Mouse (Mus musculus): Measurements from ENCODE around the gene Rapgef3. TPM values are rescaled to one million over a fixed set of nuclear protein-coding genes. Genes with fewer than 3 reads are reported as not detected.

The Rapgef3 gene
- polyA plus RNA-seq, 1 experiment from 2014 or later = 7.8 TPM

GRCm38 (mm10) chr15:97748964-97749363 lies 18.8 kb downstream of the Rapgef3 start:
- no peak for ATAC-seq
- Histone ChIP-seq H3K4me3 (replicated peaks) (no peak overlapping the region), H3K4me1 (replicated peaks) (peaks cover 16% of the 10 kb centered on the region), H3K4me2 (replicated peaks) (no peak overlapping the region), H3K9ac (no peak overlapping the region), H3K9me3 (no peaks in the 10 kb centered on the region), H3K36me3 (no peaks in the 10 kb centered on the region), H3K27ac (no peak overlapping the region), H3K27me3 (replicated peaks) (no peaks in the 10 kb centered on the region)
- WGBS = 90% methylated on average over 4 of the region's 4 CpGs

GRCm38 (mm10) chr15:97748309-97748708 lies 19.5 kb downstream of the Rapgef3 start:
- ATAC-seq = no peak
- Histone ChIP-seq H3K36me3 (no peaks in the 10 kb centered on the region), H3K9me3 (no peaks in the 10 kb centered on the region), H3K4me2 (replicated peaks) (no peak overlapping the region), H3K9ac (no peak overlapping the region), H3K4me1 (replicated peaks) (peaks cover 17% of the 10 kb centered on the region), H3K27ac (no peak overlapping the region), H3K27me3 (replicated peaks) (no peaks in the 10 kb centered on the region), H3K4me3 (replicated peaks) (no peak overlapping the region)
- WGBS = 71% methylated on average over 10 of the region's 10 CpGs

- 77% methylated on average over 4 of the region's 4 CpGs for WGBS
- no peaks in the 10 kb centered on the region for H3K27me3 ChIP-seq (replicated peaks)
- no peak for ATAC-seq
Measured at GRCm38 (mm10) chr15:97747486-97747885, 20.3 kb downstream of the Rapgef3 start.

GRCm38 (mm10) chr15:97746748-97747147 lies 21.0 kb downstream of the Rapgef3 start:
- Histone ChIP-seq H3K4me2 (replicated peaks) (no peak overlapping the region), H3K9me3 (no peaks in the 10 kb centered on the region), H3K4me1 (replicated peaks) (peaks cover 17% of the 10 kb centered on the region), H3K27me3 (replicated peaks) (no peaks in the 10 kb centered on the region), H3K27ac (no peak overlapping the region), H3K4me3 (replicated peaks) (no peak overlapping the region), H3K9ac (no peak overlapping the region), H3K36me3 (no peaks in the 10 kb centered on the region)
- 93% methylated on average over 24 of the region's 24 CpGs for WGBS
- ATAC-seq = no peak

More at GRCm38 (mm10) chr15:97747486-97747885, 20.3 kb downstream of the Rapgef3 start:
- H3K36me3 ChIP-seq = no peaks in the 10 kb centered on the region
- no peak overlapping the region for H3K4me2 ChIP-seq (replicated peaks)
- no peak overlapping the region for H3K9ac ChIP-seq
- no peak overlapping the region for H3K27ac ChIP-seq
- peaks cover 17% of the 10 kb centered on the region for H3K4me1 ChIP-seq (replicated peaks)
- no peak overlapping the region for H3K4me3 ChIP-seq (replicated peaks)
- no peaks in the 10 kb centered on the region for H3K9me3 ChIP-seq

GRCm38 (mm10) chr15:97746278-97746677 lies 21.5 kb downstream of the Rapgef3 start:
- WGBS = 87% methylated on average over 10 of the region's 10 CpGs
- no peak overlapping the region for H3K4me3 ChIP-seq (replicated peaks)
- H3K4me2 ChIP-seq (replicated peaks) = no peak overlapping the region

GRCm38 (mm10) chr15:97745331-97745730 lies 22.4 kb downstream of the Rapgef3 start:
- no peaks in the 10 kb centered on the region for H3K27me3 ChIP-seq (replicated peaks)
- ATAC-seq = peak; percentile 29; the same call in 1 of the 2 replicates
- peaks cover 9% of the 10 kb centered on the region for H3K4me1 ChIP-seq (replicated peaks)
- H3K36me3 ChIP-seq = no peaks in the 10 kb centered on the region
- no peaks in the 10 kb centered on the region for H3K9me3 ChIP-seq
- WGBS = 69% methylated on average over 10 of the region's 10 CpGs
- H3K27ac ChIP-seq = no peak overlapping the region
- H3K9ac ChIP-seq = no peak overlapping the region
- no peak overlapping the region for H3K4me3 ChIP-seq (replicated peaks)
- H3K4me2 ChIP-seq (replicated peaks) = no peak overlapping the region

More at GRCm38 (mm10) chr15:97746278-97746677, 21.5 kb downstream of the Rapgef3 start:
- H3K27ac ChIP-seq = no peak overlapping the region
- no peak overlapping the region for H3K9ac ChIP-seq
- no peak for ATAC-seq
- H3K27me3 ChIP-seq (replicated peaks) = no peaks in the 10 kb centered on the region
- no peaks in the 10 kb centered on the region for H3K9me3 ChIP-seq
- peaks cover 17% of the 10 kb centered on the region for H3K4me1 ChIP-seq (replicated peaks)
- no peaks in the 10 kb centered on the region for H3K36me3 ChIP-seq

GRCm38 (mm10) chr15:97744930-97745329 lies 22.8 kb downstream of the Rapgef3 start:
- Histone ChIP-seq H3K4me1 (replicated peaks) (0 out of 2 replicates have a peak, but pooled peaks cover 5% of the 10 kb centered on the region), H3K9me3 (no peaks in the 10 kb centered on the region), H3K4me2 (replicated peaks) (no peak overlapping the region), H3K4me3 (replicated peaks) (no peak overlapping the region), H3K9ac (no peak overlapping the region), H3K27ac (no peak overlapping the region), H3K36me3 (no peaks in the 10 kb centered on the region), H3K27me3 (replicated peaks) (no peaks in the 10 kb centered on the region)
- WGBS = 45% methylated on average over 10 of the region's 10 CpGs
- peak; percentile 54 for ATAC-seq

GRCm38 (mm10) chr15:97743961-97744525 lies 23.7 kb downstream of the Rapgef3 start:
- H3K9ac ChIP-seq = no peak overlapping the region
- no peaks in the 10 kb centered on the region for H3K27me3 ChIP-seq (replicated peaks)
- H3K4me3 ChIP-seq (replicated peaks) = no peak overlapping the region
- 58% methylated on average over 12 of the region's 12 CpGs for WGBS
- H3K27ac ChIP-seq = no peak overlapping the region
- H3K9me3 ChIP-seq = no peaks in the 10 kb centered on the region
- H3K36me3 ChIP-seq = no peaks in the 10 kb centered on the region
- no peak for ATAC-seq
- H3K4me2 ChIP-seq (replicated peaks) = no peak overlapping the region
- 0 out of 2 replicates have a peak, but pooled peaks cover 5% of the 10 kb centered on the region for H3K4me1 ChIP-seq (replicated peaks)

GRCm38 (mm10) chr15:97743210-97743609 lies 24.6 kb downstream of the Rapgef3 start:
- ATAC-seq = no peak
- 83% methylated on average over 5 of the region's 5 CpGs for WGBS

GRCm38 (mm10) chr15:97742600-97742999 lies 25.2 kb downstream of the Rapgef3 start:
- Histone ChIP-seq H3K4me3 (replicated peaks) (no peak overlapping the region), H3K36me3 (no peaks in the 10 kb centered on the region), H3K4me2 (replicated peaks) (no peak overlapping the region), H3K9ac (no peak overlapping the region), H3K27ac (no peak overlapping the region), H3K9me3 (no peaks in the 10 kb centered on the region), H3K4me1 (replicated peaks) (0 out of 2 replicates have a peak, but pooled peaks cover 5% of the 10 kb centered on the region), H3K27me3 (replicated peaks) (no peaks in the 10 kb centered on the region)
- WGBS = 67% methylated on average over 4 of the region's 4 CpGs
- ATAC-seq = no peak

More at GRCm38 (mm10) chr15:97743210-97743609, 24.6 kb downstream of the Rapgef3 start:
- no peak overlapping the region for H3K4me3 ChIP-seq (replicated peaks)
- H3K9ac ChIP-seq = no peak overlapping the region
- no peak overlapping the region for H3K27ac ChIP-seq
- H3K36me3 ChIP-seq = no peaks in the 10 kb centered on the region
- 0 out of 2 replicates have a peak, but pooled peaks cover 5% of the 10 kb centered on the region for H3K4me1 ChIP-seq (replicated peaks)
- H3K4me2 ChIP-seq (replicated peaks) = no peak overlapping the region
- no peaks in the 10 kb centered on the region for H3K27me3 ChIP-seq (replicated peaks)
- H3K9me3 ChIP-seq = no peaks in the 10 kb centered on the region

GRCm38 (mm10) chr15:97742074-97742473 lies 25.7 kb downstream of the Rapgef3 start:
- H3K9me3 ChIP-seq = no peaks in the 10 kb centered on the region
- H3K4me3 ChIP-seq (replicated peaks) = no peak overlapping the region
- WGBS = 61% methylated on average over 7 of the region's 7 CpGs
- H3K4me2 ChIP-seq (replicated peaks) = no peak overlapping the region
- H3K9ac ChIP-seq = no peak overlapping the region
- no peaks in the 10 kb centered on the region for H3K27me3 ChIP-seq (replicated peaks)
- H3K36me3 ChIP-seq = no peaks in the 10 kb centered on the region
- no peak for ATAC-seq
- H3K27ac ChIP-seq = no peak overlapping the region
- 0 out of 2 replicates have a peak, but pooled peaks cover 5% of the 10 kb centered on the region for H3K4me1 ChIP-seq (replicated peaks)

- Histone ChIP-seq H3K27ac (no peak overlapping the region), H3K27me3 (replicated peaks) (no peaks in the 10 kb centered on the region), H3K9me3 (no peaks in the 10 kb centered on the region), H3K4me2 (replicated peaks) (no peak overlapping the region), H3K4me3 (replicated peaks) (no peak overlapping the region), H3K36me3 (no peaks in the 10 kb centered on the region), H3K9ac (no peak overlapping the region), H3K4me1 (replicated peaks) (0 out of 2 replicates have a peak, but pooled peaks cover 5% of the 10 kb centered on the region)
- ATAC-seq = no peak
- WGBS = 82% methylated on average over 12 of the region's 12 CpGs
Measured at GRCm38 (mm10) chr15:97741662-97742061, 26.1 kb downstream of the Rapgef3 start.

- no peak overlapping the region for H3K9ac ChIP-seq
- ATAC-seq = no peak
- no peak overlapping the region for H3K27ac ChIP-seq
- no peak overlapping the region for H3K4me3 ChIP-seq (replicated peaks)
- no peaks in the 10 kb centered on the region for H3K36me3 ChIP-seq
- WGBS = 65% methylated on average over 9 of the region's 9 CpGs
- 0 out of 2 replicates have a peak, but pooled peaks cover 5% of the 10 kb centered on the region for H3K4me1 ChIP-seq (replicated peaks)
- H3K4me2 ChIP-seq (replicated peaks) = no peak overlapping the region
- H3K27me3 ChIP-seq (replicated peaks) = no peaks in the 10 kb centered on the region
- H3K9me3 ChIP-seq = no peaks in the 10 kb centered on the region
Measured at GRCm38 (mm10) chr15:97740283-97740732, 27.5 kb downstream of the Rapgef3 start.
